Mouse (Mus musculus) neural tube, embryonic 12.5 days (tissue): ENCODE measurements around the gene Tmem56. TPM values are rescaled to one million over a fixed set of nuclear protein-coding genes. Genes with fewer than 3 reads are reported as not detected.

Experiments used
- ATAC-seq: fragments of 200-750 bp; cut with Nextera tagmentation; 2 replicates; pipeline ENCODE4 v1.8.0; 2017; ENCODE audit warnings: low read depth, mild to moderate bottlenecking, moderate TSS enrichment, moderate library complexity; ENCODE audit not compliant: low FRiP score
- H3K27ac ChIP-seq: fragments of 300-500 bp; sonication (generic); 2 replicates; pipeline ENCODE4 v1.5.1; 2016
- H3K27me3 ChIP-seq: fragments of 300-500 bp; sonication (generic); replicated peaks from 2 replicates; pipeline ENCODE4 v1.6.1; 2016; ENCODE audit warnings: mild to moderate bottlenecking
- H3K36me3 ChIP-seq: fragments of 300-500 bp; sonication (generic); 2 replicates; pipeline ENCODE4 v1.6.1; 2016; ENCODE audit warnings: mild to moderate bottlenecking
- H3K4me1 ChIP-seq: fragments of 300-500 bp; sonication (generic); 2 replicates; pipeline ENCODE4 v1.6.1; 2016
- H3K4me2 ChIP-seq: fragments of 300-500 bp; sonication (generic); replicated peaks from 2 replicates; pipeline ENCODE4 v1.6.1; 2016; ENCODE audit warnings: mild to moderate bottlenecking
- H3K4me3 ChIP-seq: fragments of 300-500 bp; sonication (generic); 2 replicates; pipeline ENCODE4 v1.5.1; 2016
- H3K9ac ChIP-seq: fragments of 300-500 bp; sonication (generic); 2 replicates; pipeline ENCODE4 v1.6.1; 2016; ENCODE audit warnings: mild to moderate bottlenecking
- H3K9me3 ChIP-seq: fragments of 300-500 bp; sonication (generic); 2 replicates; pipeline ENCODE4 v1.6.1; 2016; ENCODE audit warnings: mild to moderate bottlenecking
- WGBS: fragments of 180-500 bp; shearing (Covaris S2); methylation state at CpG from one replicate; pipeline ENCODE4 v1.1.7; 2016; 5-methylcytosine and 5-hydroxymethylcytosine counted together
- polyA plus RNA-seq: library from polyadenylated mRNA; unstranded; fragments of >200 nt; fragmentation: Nextera tagmentation; extraction: Ambion mirVana; gene quantifications from 2 replicates; pipeline ENCODE4 v1.2.1, GENCODE M21; 2016

The Tmem56 gene
- polyA plus RNA-seq, 1 experiment from 2014 or later: 0.60 TPM

GRCm38 (mm10) chr3:121308935-121309334 lies 26.0 kb upstream of the Tmem56 start:
- ATAC-seq: no peak
- Histone ChIP-seq H3K27me3 (no peaks in the 10 kb centered on the region), H3K4me2 (no peak overlapping the region), H3K27ac (no peak overlapping the region), H3K36me3 (no peaks in the 10 kb centered on the region), H3K9me3 (no peaks in the 10 kb centered on the region), H3K4me3 (no peak overlapping the region), H3K9ac (no peak overlapping the region), H3K4me1 (no peaks in the 10 kb centered on the region)
- WGBS: 78% methylated on average over 5 of the region's 5 CpGs

GRCm38 (mm10) chr3:121307532-121308234 lies 24.8 kb upstream of the Tmem56 start:
- Histone ChIP-seq H3K27me3 (no peaks in the 10 kb centered on the region), H3K27ac (no peak overlapping the region), H3K4me3 (no peak overlapping the region), H3K36me3 (no peaks in the 10 kb centered on the region), H3K9me3 (no peaks in the 10 kb centered on the region), H3K9ac (no peak overlapping the region), H3K4me1 (no peaks in the 10 kb centered on the region), H3K4me2 (no peak overlapping the region)
- 74% methylated on average over 7 of the region's 7 CpGs for WGBS
- peak; percentile 82 for ATAC-seq

- no peak overlapping the region for H3K27ac ChIP-seq
- H3K27me3 ChIP-seq: no peaks in the 10 kb centered on the region
- ATAC-seq: no peak
- no peaks in the 10 kb centered on the region for H3K9me3 ChIP-seq
- H3K4me1 ChIP-seq: no peaks in the 10 kb centered on the region
- 94% methylated on average over 7 of the region's 7 CpGs for WGBS
- H3K4me2 ChIP-seq: no peak overlapping the region
- H3K4me3 ChIP-seq: no peak overlapping the region
- no peaks in the 10 kb centered on the region for H3K36me3 ChIP-seq
- H3K9ac ChIP-seq: no peak overlapping the region
Measured at GRCm38 (mm10) chr3:121306641-121307040, 23.7 kb upstream of the Tmem56 start.

DNA sequence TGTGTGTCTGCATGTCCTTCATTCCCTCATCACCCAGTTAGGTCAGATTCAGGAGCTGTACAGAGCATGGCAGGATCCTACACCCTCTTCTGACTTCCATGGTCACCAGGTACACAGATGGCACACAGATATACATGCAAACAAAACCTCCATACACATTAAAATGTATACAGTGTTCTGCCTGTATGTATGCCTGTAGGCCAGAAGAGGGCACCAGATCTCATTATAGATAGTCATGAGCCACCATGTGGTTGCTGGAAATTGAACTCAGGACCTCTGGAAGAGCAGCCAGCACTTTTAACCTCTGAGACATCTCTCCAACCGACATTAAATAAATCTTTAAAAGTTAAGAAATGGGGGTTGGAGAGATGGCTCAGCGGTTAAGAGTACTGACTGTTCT lies 11.3 kb upstream of the Tmem56 start:
- Histone ChIP-seq H3K4me2 (no peak overlapping the region), H3K4me3 (no peak overlapping the region), H3K9me3 (no peaks in the 10 kb centered on the region), H3K36me3 (no peaks in the 10 kb centered on the region), H3K4me1 (no peaks in the 10 kb centered on the region), H3K27ac (no peak overlapping the region), H3K27me3 (no peaks in the 10 kb centered on the region), H3K9ac (no peak overlapping the region)
- WGBS: 82% methylated on average over 2 of the region's 2 CpGs
- no peak for ATAC-seq

GRCm38 (mm10) chr3:121291560-121292258 lies 8.8 kb upstream of the Tmem56 start, which contains the start of gene Alg14:
Gene Alg14, plus strand, starts transcription at chr3:121291773.
- Histone ChIP-seq H3K4me2 (peak within 1 kb of the TSS; percentile 66), H3K9ac (peak within 1 kb of the TSS; percentile 57), H3K9me3 (no peaks in the 10 kb centered on the region), H3K4me3 (peak within 1 kb of the TSS; percentile 58), H3K36me3 (no peaks in the 10 kb centered on the region), H3K4me1 (no peaks in the 10 kb centered on the region), H3K27ac (peak within 1 kb of the TSS; percentile 77), H3K27me3 (no peaks in the 10 kb centered on the region)
- WGBS: under 1% methylated on average over 42 of the region's 42 CpGs
- peak; percentile 97 for ATAC-seq

DNA sequence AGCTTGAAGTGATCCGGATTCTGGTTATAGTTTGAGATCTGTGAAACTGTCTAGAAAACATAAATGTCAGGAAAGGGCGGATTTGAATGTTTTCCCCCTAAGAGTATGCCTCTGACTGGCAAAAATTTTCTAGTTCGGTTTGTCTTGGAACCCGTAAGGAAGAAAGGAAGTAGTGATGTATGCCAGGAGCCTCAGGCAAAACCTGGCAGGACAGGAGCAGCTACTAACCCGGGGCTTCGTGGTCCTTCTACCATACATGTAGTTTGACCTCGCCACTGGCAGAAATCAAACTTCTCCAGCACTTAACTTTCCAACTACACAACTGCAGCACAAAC lies 8.3 kb upstream of the Tmem56 start:
- Histone ChIP-seq H3K27me3 (no peaks in the 10 kb centered on the region), H3K36me3 (no peaks in the 10 kb centered on the region), H3K4me2 (peak overlapping the region; percentile 66), H3K4me3 (peak overlapping the region; percentile 58), H3K4me1 (no peaks in the 10 kb centered on the region), H3K9me3 (no peaks in the 10 kb centered on the region), H3K27ac (no peak overlapping the region), H3K9ac (peak overlapping the region; percentile 57; the same call in 1 of the 2 replicates)
- WGBS: 5% methylated on average over 7 of the region's 7 CpGs
- ATAC-seq: no peak; the same call in 1 of the 2 replicates

DNA sequence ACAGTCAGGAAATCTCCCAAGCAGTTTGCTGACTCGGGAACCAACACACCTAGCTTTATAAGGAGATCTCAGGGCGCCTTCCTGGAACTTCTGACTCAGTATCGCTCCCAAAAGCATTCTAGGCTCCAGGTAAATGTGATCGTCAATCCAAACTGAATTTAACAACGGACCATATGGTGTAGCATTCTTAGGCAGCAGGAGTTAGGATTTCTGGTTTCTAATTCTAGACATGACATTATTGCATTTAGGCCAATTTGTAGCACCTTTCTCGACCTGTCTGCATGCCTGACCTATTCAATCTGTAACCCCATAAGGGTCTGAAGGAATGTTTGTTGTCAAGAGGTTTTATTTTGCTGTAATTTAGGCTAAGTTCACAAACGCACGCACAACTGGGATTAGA lies 7.8 kb upstream of the Tmem56 start:
- Histone ChIP-seq H3K4me3 (no peak overlapping the region), H3K4me2 (peak overlapping the region; percentile 66), H3K9me3 (no peaks in the 10 kb centered on the region), H3K36me3 (no peaks in the 10 kb centered on the region), H3K27ac (no peak overlapping the region), H3K4me1 (no peaks in the 10 kb centered on the region), H3K9ac (no peak overlapping the region), H3K27me3 (no peaks in the 10 kb centered on the region)
- 83% methylated on average over 8 of the region's 8 CpGs for WGBS
- ATAC-seq: no peak

- H3K4me3 ChIP-seq: no peak overlapping the region
- ATAC-seq: no peak
- H3K9ac ChIP-seq: no peak overlapping the region
- 94% methylated on average over 2 of the region's 2 CpGs for WGBS
- H3K36me3 ChIP-seq: no peaks in the 10 kb centered on the region
- H3K27ac ChIP-seq: no peak overlapping the region
- no peaks in the 10 kb centered on the region for H3K27me3 ChIP-seq
- no peaks in the 10 kb centered on the region for H3K9me3 ChIP-seq
- no peaks in the 10 kb centered on the region for H3K4me1 ChIP-seq
- no peak overlapping the region for H3K4me2 ChIP-seq
Measured at GRCm38 (mm10) chr3:121287151-121287550, 4.3 kb upstream of the Tmem56 start.

DNA sequence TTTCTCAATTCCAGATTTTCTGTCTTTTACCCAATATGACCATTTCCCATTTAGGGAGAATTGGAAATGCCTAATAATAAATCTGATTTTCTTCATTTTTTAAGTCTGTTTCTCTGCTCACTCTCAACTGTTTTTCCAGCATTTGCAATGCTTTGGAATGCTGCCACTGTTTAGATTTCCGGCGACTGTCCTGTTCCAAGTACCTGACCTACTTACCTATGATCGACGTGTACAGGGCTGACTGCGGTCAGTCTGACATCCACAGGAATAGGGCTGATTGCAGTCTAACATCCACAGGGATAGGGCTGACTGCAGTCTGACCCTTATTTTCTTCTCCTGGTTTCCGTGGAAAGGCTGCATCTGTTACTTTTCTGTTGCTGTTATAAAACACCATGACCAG lies 2.3 kb upstream of the Tmem56 start:
- ATAC-seq: no peak
- H3K9me3 ChIP-seq: no peaks in the 10 kb centered on the region
- H3K9ac ChIP-seq: no peak overlapping the region
- no peak overlapping the region for H3K27ac ChIP-seq
- no peak overlapping the region for H3K4me2 ChIP-seq
- H3K36me3 ChIP-seq: no peaks in the 10 kb centered on the region
- no peaks in the 10 kb centered on the region for H3K27me3 ChIP-seq
- no peak overlapping the region for H3K4me3 ChIP-seq
- H3K4me1 ChIP-seq: no peaks in the 10 kb centered on the region
- WGBS: 94% methylated on average over 6 of the region's 6 CpGs

DNA sequence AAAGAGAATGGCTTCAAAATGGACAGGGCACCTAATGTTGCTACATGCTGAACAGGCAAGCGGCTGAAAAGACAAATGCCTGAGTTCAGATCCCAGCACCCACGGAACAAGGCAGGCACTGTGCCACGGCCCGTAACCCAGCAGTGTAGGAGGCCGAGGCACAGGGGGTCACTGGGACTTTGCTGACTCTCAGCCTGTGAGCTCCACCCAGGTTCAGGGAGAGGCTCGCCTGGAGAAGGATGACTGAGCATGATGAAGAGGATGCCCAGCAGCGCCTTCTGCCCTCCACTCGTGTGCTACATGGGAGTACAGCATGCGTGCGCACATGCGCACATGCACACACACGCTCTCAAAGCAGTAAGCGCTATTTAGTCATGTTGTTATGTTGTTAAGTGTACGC lies 3.2 kb downstream of the Tmem56 start:
- Histone ChIP-seq H3K4me2 (no peak overlapping the region), H3K9ac (no peak overlapping the region), H3K36me3 (no peaks in the 10 kb centered on the region), H3K4me3 (no peak overlapping the region), H3K27me3 (no peaks in the 10 kb centered on the region), H3K27ac (no peak overlapping the region), H3K9me3 (no peaks in the 10 kb centered on the region), H3K4me1 (no peaks in the 10 kb centered on the region)
- ATAC-seq: no peak
- WGBS: 85% methylated on average over 14 of the region's 14 CpGs

GRCm38 (mm10) chr3:121277557-121277956 lies 5.3 kb downstream of the Tmem56 start:
- Histone ChIP-seq H3K27ac (no peak overlapping the region), H3K4me2 (no peak overlapping the region), H3K9me3 (no peaks in the 10 kb centered on the region), H3K36me3 (no peaks in the 10 kb centered on the region), H3K4me1 (no peaks in the 10 kb centered on the region), H3K27me3 (no peaks in the 10 kb centered on the region), H3K4me3 (no peak overlapping the region), H3K9ac (no peak overlapping the region)
- no peak for ATAC-seq
- 85% methylated on average over 4 of the region's 4 CpGs for WGBS

DNA sequence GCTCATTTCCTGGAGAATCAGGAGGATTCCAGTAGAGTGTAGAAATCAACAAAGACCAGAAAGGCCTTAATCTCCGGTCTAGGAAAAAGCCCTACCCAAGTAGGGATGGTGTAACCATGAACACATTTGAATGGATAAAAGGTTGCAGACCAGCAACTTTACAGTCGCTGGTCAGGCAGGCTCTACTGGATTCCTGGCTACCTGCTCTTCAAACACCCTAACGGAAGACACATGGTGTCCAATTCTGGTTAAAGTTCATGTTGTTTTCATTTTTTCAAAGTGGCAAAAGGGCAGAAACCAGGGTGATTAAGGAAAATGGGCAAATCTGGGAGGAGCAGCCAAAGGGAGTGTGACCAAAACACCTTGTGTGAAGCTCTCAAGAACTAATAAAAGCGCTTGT lies 5.9 kb downstream of the Tmem56 start:
- H3K9ac ChIP-seq: no peak overlapping the region
- no peak for ATAC-seq
- 83% methylated on average over 4 of the region's 4 CpGs for WGBS
- no peak overlapping the region for H3K4me2 ChIP-seq
- H3K9me3 ChIP-seq: no peaks in the 10 kb centered on the region
- H3K36me3 ChIP-seq: no peaks in the 10 kb centered on the region
- no peaks in the 10 kb centered on the region for H3K4me1 ChIP-seq
- H3K27ac ChIP-seq: no peak overlapping the region
- no peaks in the 10 kb centered on the region for H3K27me3 ChIP-seq
- H3K4me3 ChIP-seq: no peak overlapping the region

GRCm38 (mm10) chr3:121274010-121274409 lies 8.9 kb downstream of the Tmem56 start:
- Histone ChIP-seq H3K9ac (no peak overlapping the region), H3K9me3 (no peaks in the 10 kb centered on the region), H3K4me3 (no peak overlapping the region), H3K36me3 (no peaks in the 10 kb centered on the region), H3K4me2 (no peak overlapping the region), H3K27me3 (no peaks in the 10 kb centered on the region), H3K27ac (no peak overlapping the region), H3K4me1 (no peaks in the 10 kb centered on the region)
- ATAC-seq: no peak
- 97% methylated on average over 2 of the region's 2 CpGs for WGBS
